Mouse (Mus musculus) heart, postnatal 0 days (tissue): ENCODE results near the gene Gm595.

ENCODE experiments used
- CTCF ChIP-seq: IDR thresholded peaks from 2 replicates; pipeline ENCODE4 v1.5.1; 2016; ENCODE audit warnings: antibody characterized with exemption, control low read depth, low read depth
- EP300 ChIP-seq: IDR thresholded peaks from 2 replicates; pipeline ENCODE4 v1.6.1; 2016; ENCODE audit warnings: antibody characterized with exemption, low read depth

- TF ChIP-seq CTCF (no peak), EP300 (no peak)
Observed at GRCm38 (mm10) chrX:48890259-48890658, 12.7 kb upstream of the Gm595 start.
